Mouse (Mus musculus): ENCODE results near the gene Sncb. TPM values are rescaled to one million over a fixed set of nuclear protein-coding genes. Genes with fewer than 3 reads are reported as not detected.

The Sncb gene
- polyA plus RNA-seq, 1 experiment = 0.53 TPM

DNA sequence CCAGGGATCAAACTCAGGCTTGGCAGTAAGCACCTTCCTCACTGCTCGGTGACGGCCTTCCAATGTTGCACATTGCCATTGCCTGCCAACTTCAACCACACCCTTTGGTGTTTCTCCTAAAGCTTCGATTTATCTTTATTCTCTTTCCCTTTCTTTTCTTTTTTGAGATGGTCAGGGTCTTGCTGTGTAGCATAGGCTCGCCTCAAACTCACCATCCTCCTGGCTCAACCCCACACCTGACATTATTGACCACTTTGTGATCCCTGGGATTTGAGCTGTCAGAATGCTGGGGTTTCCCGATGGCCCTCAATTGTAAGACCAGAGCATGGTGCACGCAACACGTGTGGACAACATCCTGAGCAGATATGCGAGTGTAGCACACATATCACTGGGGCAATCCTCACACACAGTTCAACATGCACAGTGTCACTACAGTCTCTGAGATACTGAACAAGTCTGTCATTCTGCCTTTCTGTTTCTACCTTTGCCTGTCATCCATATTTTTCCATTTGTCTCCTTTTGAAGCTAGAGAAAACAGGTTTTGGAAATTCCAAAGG, 10.2 kb downstream of the Sncb start:
- H3K36me3 ChIP-seq (ENCODE audit: control insufficient read depth, insufficient read depth, low read length) = no peaks in the 10 kb centered on the region
- H3K4me3 ChIP-seq (ENCODE audit: control insufficient read depth, insufficient read depth, low read length) = no peak overlapping the region
- 89% methylated on average over 8 of the region's 8 CpGs for WGBS
- no peak for DNase-seq
- TF ChIP-seq CTCF (IDR thresholded peaks at IDR 0.05; ENCODE audit: borderline replicate concordance, control insufficient read depth, extremely low read depth, insufficient read depth, low read length, poor library complexity) (no peak), POLR2A (IDR thresholded peaks at IDR 0.05; ENCODE audit: control insufficient read depth, extremely low read depth, insufficient read depth, low read length, poor library complexity) (no peak)
- H3K27me3 ChIP-seq (ENCODE audit: control insufficient read depth, insufficient read depth, low read length) = no peaks in the 10 kb centered on the region
- peaks cover 6% of the 10 kb centered on the region for H3K4me1 ChIP-seq (replicated peaks; ENCODE audit: control insufficient read depth, insufficient read depth, low read length)
- H3K27ac ChIP-seq (ENCODE audit: control insufficient read depth, insufficient read depth, low read length) = no peak overlapping the region

DNA sequence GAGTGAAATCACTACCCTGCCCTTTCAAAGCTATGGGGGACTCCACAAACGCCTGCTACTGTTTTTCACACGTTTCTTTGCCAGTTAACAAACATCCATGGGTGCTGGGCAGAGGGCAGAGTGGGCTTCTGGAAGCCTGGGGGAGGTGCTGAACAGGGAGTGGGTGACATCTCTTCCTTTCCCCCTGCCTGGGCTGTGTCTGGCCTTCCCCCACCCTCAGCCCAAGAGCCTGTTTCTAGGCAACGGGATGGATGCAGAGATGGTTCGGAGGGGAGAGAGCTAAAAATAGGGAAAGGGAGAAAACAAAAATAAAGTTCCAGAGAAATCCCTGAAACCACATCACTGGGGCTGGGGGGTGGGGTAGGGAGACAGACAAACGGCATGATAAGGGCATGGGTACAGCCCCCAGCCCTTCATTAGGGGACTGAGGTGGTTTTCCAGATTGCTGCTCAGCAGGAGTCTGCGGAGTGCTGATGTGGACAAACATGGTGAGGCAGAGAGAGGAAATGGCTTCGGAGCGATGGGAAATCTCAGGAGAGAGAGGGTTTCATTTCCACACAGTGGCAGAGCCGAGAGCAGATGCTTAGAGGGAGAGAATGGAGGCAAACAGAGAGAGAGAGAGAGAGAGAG, 11.1 kb downstream of the Sncb start:
- H3K4me3 ChIP-seq (ENCODE audit: control insufficient read depth, insufficient read depth, low read length) = no peak overlapping the region
- H3K4me1 ChIP-seq (replicated peaks; ENCODE audit: control insufficient read depth, insufficient read depth, low read length) = peaks cover 6% of the 10 kb centered on the region
- DNase-seq = no peak
- WGBS = 36% methylated on average over 9 of the region's 9 CpGs
- TF ChIP-seq CTCF (IDR thresholded peaks at IDR 0.05; ENCODE audit: borderline replicate concordance, control insufficient read depth, extremely low read depth, insufficient read depth, low read length, poor library complexity) (no peak), POLR2A (IDR thresholded peaks at IDR 0.05; ENCODE audit: control insufficient read depth, extremely low read depth, insufficient read depth, low read length, poor library complexity) (no peak)
- H3K27me3 ChIP-seq (ENCODE audit: control insufficient read depth, insufficient read depth, low read length) = peaks cover 2% of the 10 kb centered on the region; the same call in 1 of the 2 replicates
- no peaks in the 10 kb centered on the region for H3K36me3 ChIP-seq (ENCODE audit: control insufficient read depth, insufficient read depth, low read length)
- no peak overlapping the region for H3K27ac ChIP-seq (ENCODE audit: control insufficient read depth, insufficient read depth, low read length)

DNA sequence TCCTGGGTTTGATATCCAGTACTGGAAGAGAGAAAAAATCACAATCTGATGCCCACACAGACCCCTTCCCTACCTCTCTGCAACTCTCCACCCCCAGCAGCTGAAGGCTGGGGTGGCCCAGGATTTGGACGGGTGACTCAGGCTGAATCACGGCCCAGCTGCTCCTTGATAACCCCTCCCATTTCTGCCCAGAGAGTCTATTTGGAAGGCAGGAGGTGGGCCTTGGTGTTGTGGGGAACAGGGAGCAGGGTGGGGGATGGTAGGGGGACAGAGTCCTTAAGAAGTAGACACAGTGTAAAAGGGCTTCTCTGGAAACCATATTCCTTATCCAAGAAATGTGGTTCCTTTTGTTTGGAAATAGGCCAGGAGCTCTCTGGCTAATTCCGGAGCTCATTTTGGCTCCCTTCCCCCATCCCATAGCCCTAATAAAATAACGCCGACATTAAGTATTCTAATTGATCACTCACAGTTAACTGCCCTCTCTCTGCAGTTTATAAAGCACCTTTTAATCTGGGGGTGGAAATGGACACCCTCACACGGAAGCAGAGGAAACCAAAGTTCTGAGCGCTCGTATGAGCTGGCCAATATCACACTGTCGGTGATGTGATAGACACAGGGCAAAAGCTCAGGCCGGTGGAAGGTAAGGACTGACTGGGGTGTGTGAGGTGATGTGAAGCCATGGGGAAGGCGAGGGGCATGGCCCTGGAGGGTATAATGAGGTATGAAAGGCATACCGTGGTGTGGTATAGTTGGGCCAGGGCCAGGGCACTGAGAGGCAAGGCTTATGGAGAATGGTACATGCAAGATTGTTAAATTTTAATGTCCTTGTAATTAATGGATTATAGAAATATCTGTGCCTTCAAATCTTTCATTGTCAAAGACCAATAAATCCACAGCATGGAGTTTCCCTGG, 12.0 kb downstream of the Sncb start:
- WGBS = 50% methylated on average over 12 of the region's 12 CpGs

DNA sequence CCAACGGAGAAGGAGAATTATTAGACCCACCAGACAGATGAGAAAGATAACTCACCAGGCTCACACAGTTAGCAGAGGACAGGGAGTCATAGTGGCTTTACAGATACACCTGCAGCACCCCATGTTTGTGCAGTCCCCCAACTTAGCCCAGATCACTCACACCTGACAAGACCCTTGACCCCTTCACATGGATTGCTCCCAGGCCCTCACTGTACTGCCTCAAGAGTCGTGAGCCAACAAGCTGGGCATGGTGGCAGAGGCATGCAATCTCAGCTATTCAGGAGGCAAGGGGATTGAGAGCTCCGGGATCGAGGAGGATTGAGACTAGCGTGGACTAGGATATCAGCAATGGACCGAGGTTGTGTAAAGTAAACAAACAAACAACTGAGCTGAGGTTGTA, 12.7 kb downstream of the Sncb start:
- 74% methylated on average over 6 of the region's 6 CpGs for WGBS

More for the DNA sequence above, 12.0 kb downstream of the Sncb start:
- no peak for DNase-seq
- H3K36me3 ChIP-seq (ENCODE audit: control insufficient read depth, insufficient read depth, low read length) = no peaks in the 10 kb centered on the region
- peaks cover 12% of the 10 kb centered on the region for H3K4me1 ChIP-seq (replicated peaks; ENCODE audit: control insufficient read depth, insufficient read depth, low read length)
- TF ChIP-seq CTCF (IDR thresholded peaks at IDR 0.05; ENCODE audit: borderline replicate concordance, control insufficient read depth, extremely low read depth, insufficient read depth, low read length, poor library complexity) (no peak), POLR2A (IDR thresholded peaks at IDR 0.05; ENCODE audit: control insufficient read depth, extremely low read depth, insufficient read depth, low read length, poor library complexity) (no peak)
- no peak overlapping the region for H3K27ac ChIP-seq (ENCODE audit: control insufficient read depth, insufficient read depth, low read length)
- H3K27me3 ChIP-seq (ENCODE audit: control insufficient read depth, insufficient read depth, low read length) = peaks cover 6% of the 10 kb centered on the region; the same call in 1 of the 2 replicates
- H3K4me3 ChIP-seq (ENCODE audit: control insufficient read depth, insufficient read depth, low read length) = no peak overlapping the region

DNA sequence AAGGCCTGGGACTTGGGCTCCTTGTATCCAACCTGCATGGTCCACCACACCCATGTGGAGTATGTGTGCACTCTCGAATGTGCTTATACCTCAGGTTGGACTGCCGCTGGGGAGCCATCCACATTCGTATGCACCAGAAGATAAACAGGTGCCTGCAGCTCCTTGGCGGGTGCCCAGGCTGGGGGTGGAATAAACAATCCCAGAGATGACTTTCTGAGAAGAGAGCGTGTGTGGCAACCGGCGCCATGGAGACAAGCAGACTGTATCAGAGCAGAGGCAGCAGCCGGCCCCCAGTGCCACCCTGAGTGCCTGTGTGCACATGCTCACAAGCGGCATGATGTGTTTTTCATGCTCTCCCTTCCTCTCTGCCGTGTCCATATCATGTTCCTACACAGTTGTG, 13.7 kb downstream of the Sncb start:
- H3K27me3 ChIP-seq (ENCODE audit: control insufficient read depth, insufficient read depth, low read length) = peaks cover 7% of the 10 kb centered on the region; the same call in 1 of the 2 replicates
- no peak for TF ChIP-seq CTCF (IDR thresholded peaks at IDR 0.05; ENCODE audit: borderline replicate concordance, control insufficient read depth, extremely low read depth, insufficient read depth, low read length, poor library complexity)
- TF ChIP-seq POLR2A (IDR thresholded peaks at IDR 0.05; ENCODE audit: control insufficient read depth, extremely low read depth, insufficient read depth, low read length, poor library complexity) = no peak
- DNase-seq = no peak
- no peaks in the 10 kb centered on the region for H3K36me3 ChIP-seq (ENCODE audit: control insufficient read depth, insufficient read depth, low read length)
- no peak overlapping the region for H3K4me3 ChIP-seq (ENCODE audit: control insufficient read depth, insufficient read depth, low read length)
- H3K4me1 ChIP-seq (replicated peaks; ENCODE audit: control insufficient read depth, insufficient read depth, low read length) = peaks cover 6% of the 10 kb centered on the region
- no peak overlapping the region for H3K27ac ChIP-seq (ENCODE audit: control insufficient read depth, insufficient read depth, low read length)
- 76% methylated on average over 10 of the region's 10 CpGs for WGBS

More for the DNA sequence above, 12.7 kb downstream of the Sncb start:
- no peak for DNase-seq
- no peak overlapping the region for H3K4me3 ChIP-seq (ENCODE audit: control insufficient read depth, insufficient read depth, low read length)
- no peak for TF ChIP-seq CTCF (IDR thresholded peaks at IDR 0.05; ENCODE audit: borderline replicate concordance, control insufficient read depth, extremely low read depth, insufficient read depth, low read length, poor library complexity)
- no peak for TF ChIP-seq POLR2A (IDR thresholded peaks at IDR 0.05; ENCODE audit: control insufficient read depth, extremely low read depth, insufficient read depth, low read length, poor library complexity)
- peaks cover 12% of the 10 kb centered on the region for H3K4me1 ChIP-seq (replicated peaks; ENCODE audit: control insufficient read depth, insufficient read depth, low read length)
- H3K27ac ChIP-seq (ENCODE audit: control insufficient read depth, insufficient read depth, low read length) = no peak overlapping the region
- peaks cover 7% of the 10 kb centered on the region; the same call in 1 of the 2 replicates for H3K27me3 ChIP-seq (ENCODE audit: control insufficient read depth, insufficient read depth, low read length)
- H3K36me3 ChIP-seq (ENCODE audit: control insufficient read depth, insufficient read depth, low read length) = no peaks in the 10 kb centered on the region

DNA sequence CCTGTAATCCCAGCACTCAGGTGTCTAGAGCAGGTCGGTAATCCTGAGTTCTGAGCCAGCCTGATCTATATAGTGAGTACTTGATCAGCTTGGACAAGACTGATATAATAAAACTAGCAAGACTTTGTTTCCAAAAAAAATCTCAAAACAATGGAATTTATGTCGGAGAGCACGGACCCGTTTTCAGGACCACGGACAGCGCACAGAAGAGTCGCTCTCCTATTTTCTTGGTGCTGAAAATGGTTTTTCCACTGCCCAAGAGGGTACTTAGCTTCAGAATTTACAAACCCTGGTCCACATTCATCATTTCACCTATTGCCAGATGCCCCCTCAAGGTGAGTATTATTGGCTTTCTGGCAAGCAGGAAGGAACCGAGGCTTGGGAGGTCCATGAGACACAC, 15.7 kb downstream of the Sncb start:
- no peak overlapping the region for H3K4me3 ChIP-seq (ENCODE audit: control insufficient read depth, insufficient read depth, low read length)
- peaks cover 6% of the 10 kb centered on the region for H3K4me1 ChIP-seq (replicated peaks; ENCODE audit: control insufficient read depth, insufficient read depth, low read length)
- WGBS = 6% methylated on average over 8 of the region's 8 CpGs
- H3K36me3 ChIP-seq (ENCODE audit: control insufficient read depth, insufficient read depth, low read length) = no peaks in the 10 kb centered on the region
- TF ChIP-seq POLR2A (IDR thresholded peaks at IDR 0.05; ENCODE audit: control insufficient read depth, extremely low read depth, insufficient read depth, low read length, poor library complexity) (no peak), CTCF (IDR thresholded peaks at IDR 0.05; ENCODE audit: borderline replicate concordance, control insufficient read depth, extremely low read depth, insufficient read depth, low read length, poor library complexity) (no peak)
- H3K27me3 ChIP-seq (ENCODE audit: control insufficient read depth, insufficient read depth, low read length) = peaks cover 7% of the 10 kb centered on the region; the same call in 1 of the 2 replicates
- H3K27ac ChIP-seq (ENCODE audit: control insufficient read depth, insufficient read depth, low read length) = no peak overlapping the region
- DNase-seq = no peak
